Mouse (Mus musculus) spleen, postnatal 36 days (tissue): ENCODE measurements around the gene Ano6.

Source experiments
- DNase-seq, 2 experiments: peaks; one replicate each; pipeline ENCODE4 v3.0.0; 2022; ENCODE audit warnings: low spot score in 2 of 2, mixed read lengths in 1 of 2

The Ano6 gene

DNA sequence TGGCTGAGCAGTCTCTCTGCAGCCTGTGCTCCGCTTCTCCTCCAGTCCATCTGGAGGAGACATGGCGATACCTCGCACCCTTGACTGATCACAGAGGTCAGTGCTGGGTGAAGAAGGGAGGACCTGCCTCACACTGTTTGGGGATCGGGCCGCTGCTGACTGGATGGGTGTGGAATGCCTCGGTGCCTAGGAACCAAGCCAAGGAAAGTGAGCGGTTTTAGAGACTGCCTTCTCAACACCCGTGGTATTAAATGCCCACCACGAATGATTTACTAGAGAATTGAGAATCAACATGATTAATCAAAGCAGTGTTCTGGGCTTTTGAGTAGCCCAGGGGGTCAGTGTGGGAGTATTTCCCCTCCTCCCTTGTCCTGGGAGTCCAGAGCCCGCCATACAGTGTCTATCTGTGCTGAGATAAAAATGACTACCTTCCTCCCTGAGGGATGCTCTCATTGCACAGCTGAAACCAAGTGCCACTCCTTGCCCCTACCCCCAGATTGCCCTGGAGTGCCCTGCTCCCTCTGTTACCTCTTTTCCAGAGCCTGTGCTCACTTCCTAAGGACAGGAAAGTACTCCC, 183.5 kb downstream of the Ano6 start:
- no peak for DNase-seq

DNA sequence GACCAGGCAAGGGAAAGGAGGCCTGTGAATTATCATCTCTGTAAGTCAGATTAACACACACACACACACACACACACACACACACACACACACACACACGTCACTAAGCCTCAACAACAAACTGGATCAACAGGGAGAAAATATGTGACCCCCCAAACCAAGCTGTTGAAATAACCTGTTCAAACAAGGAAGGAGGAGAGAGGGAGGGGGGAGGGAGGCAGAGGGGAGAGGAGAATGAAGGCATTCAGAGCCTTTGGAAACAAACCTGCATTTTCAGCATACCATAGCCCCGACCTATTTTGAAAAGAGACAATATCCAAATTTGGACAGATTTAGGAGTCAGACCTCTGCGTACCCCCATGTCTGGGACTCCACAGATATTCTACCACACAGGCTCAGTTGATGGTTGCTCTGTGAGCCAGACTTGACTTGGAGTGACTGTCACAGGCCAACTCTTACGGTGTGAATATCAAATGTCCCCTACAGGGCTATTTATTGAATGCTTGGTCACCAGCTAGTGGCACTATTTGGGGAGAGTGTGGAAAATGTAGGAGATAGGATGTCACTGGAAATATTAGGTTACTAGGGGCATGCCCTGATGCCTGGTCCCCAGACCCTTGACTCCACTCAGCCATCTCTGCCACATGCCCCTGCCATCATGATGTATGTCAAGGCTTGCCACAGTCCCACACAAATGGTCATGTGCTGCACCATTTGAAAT, 185.7 kb downstream of the Ano6 start:
- DNase-seq, result no peak

DNA sequence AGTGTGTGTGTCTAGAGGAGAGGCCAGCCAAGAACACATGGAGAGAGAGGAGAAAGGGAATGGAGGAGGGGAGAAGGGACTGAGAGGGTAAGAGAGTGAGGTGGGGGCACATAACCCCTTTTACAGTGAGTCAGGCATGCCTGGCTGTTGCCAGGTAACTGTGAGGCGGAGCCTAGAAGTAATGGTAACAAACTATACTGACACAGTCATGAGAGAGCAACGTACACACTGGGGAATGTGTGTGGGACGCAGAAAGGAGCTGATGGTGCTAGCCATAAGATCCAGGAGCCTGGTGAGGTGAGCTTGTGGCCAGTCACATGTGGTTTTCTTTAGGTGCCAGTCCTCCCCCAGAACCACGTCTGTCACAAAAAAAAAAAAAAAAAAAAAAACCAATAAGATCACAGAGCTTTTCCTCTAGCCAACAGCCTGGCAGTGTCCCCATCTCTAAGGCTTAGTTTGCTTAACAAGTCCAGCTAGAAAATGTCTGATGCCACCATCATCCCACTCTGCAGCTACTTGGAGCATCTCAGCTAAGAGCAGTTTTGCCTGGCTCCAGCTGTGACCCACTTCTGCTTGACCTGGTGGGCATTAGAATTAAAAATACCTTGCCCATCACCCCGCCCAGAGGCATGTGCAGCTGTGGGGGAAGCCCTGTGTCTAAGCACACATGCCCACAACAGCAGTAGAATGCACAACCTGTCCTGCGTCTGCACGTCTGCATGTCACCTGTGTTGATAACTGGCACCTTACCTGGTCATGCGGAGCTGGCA, 186.7 kb downstream of the Ano6 start:
- no peak for DNase-seq

DNA sequence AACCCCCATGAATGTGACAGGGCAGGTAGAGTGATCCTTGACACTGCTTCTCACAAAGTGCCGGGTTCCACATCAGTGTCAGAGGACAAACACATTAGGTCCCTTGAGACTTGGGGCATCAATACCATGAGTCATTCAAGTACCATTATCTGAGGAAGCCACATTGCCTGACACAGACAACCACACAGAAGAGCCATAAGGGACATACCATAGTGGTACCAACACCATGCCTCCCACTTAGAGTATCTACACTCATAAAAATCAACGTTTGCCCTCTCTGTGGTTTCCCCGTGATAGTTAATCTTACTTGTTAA, 187.3 kb downstream of the Ano6 start:
- no peak for DNase-seq

DNA sequence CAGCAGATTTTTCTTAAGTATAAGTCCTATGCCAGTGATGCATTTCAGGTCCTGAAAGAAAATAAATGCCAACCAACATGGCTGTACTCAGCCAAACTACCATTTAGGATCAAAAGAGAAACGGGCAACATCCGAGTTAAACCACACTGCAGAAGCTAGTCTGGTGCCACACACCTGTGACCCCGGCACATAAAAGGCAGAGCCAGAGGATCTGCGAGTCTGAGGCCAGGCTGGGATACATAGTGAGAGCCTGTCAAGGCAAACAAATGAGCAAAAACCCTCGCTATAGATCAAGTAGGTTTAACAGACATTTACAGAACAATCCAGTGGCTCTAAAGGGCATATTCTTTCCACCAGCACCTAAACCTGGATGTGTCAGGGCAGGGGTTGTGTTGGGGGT, 190.0 kb downstream of the Ano6 start:
- DNase-seq, result no peak

DNA sequence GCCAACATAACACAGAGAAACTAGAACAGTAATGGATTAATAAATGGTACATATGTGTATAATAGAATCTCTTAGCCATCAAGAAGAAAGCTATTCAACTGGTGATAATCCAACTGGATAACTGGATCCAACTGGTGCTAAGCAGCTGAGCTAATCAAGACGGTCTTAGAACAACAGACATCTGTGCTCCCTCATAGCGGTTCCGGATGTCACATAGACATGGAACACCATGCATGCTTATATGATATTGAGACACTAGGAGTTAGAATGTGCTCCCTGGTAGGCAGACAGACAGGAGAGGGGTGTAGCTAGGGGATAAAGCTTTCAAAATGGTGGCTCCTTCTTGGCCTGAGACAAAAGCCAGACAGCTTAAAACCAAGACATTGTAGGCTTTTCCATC, 197.3 kb downstream of the Ano6 start:
- DNase-seq, result no peak

DNA sequence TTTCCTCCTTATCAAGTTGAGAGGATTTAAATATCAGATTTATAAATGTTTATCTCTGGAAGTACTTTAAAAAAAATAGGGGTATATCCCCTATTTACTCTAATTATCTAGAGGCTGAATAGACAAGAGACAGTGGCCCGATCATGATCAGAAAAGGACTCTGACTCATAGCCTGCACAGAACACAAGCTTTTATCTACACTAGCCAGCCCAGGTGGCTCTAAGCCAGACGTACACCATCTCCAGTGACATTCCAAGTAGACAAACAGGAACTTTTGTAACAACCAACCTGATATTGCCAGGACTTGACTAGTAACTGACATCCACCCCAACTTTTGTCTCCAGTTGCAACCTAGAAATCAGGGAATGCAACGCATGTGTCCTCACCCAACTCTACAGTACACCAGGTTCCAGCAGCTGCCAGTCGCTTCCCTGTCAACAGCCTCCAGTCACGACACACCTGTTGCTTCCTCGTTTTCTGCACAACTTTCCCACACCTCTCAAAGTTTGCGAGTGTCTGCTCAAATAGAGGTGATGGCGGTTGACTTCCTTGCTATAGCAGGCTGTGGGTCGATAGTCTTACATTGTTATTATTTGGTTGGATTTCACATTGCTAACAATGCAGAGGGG, 199.0 kb downstream of the Ano6 start:
- DNase-seq, result no peak

DNA sequence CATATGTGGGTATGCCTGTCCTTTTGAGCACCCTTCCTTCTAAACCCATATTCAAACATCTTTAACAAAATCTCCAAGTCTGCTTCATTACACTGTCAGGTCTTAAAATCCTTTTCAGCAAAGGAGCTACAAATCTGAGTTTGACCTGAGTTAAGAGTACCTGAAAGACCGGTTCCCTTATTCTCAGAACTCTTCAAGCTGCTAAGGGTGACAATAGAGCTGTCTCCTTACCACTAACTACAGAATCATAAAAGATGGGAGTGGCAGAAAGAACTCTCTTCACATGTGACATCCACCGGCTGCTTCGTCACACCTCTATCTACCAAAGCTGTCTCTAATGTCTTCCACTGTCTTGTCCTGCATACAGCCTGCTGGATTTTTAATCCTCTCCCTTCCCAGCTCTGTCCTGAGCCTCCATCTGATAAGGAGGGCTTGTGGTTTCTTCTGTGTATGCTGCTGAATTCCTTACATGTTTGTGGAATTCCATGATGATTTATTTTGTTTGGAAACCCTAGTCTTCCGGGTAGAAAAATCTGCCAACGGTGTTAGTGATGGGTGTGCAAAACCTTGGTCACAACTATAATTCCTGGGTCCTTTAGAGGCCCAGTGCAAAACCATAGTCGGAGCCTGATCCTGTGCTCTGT, 212.4 kb downstream of the Ano6 start:
- DNase-seq, result no peak

DNA sequence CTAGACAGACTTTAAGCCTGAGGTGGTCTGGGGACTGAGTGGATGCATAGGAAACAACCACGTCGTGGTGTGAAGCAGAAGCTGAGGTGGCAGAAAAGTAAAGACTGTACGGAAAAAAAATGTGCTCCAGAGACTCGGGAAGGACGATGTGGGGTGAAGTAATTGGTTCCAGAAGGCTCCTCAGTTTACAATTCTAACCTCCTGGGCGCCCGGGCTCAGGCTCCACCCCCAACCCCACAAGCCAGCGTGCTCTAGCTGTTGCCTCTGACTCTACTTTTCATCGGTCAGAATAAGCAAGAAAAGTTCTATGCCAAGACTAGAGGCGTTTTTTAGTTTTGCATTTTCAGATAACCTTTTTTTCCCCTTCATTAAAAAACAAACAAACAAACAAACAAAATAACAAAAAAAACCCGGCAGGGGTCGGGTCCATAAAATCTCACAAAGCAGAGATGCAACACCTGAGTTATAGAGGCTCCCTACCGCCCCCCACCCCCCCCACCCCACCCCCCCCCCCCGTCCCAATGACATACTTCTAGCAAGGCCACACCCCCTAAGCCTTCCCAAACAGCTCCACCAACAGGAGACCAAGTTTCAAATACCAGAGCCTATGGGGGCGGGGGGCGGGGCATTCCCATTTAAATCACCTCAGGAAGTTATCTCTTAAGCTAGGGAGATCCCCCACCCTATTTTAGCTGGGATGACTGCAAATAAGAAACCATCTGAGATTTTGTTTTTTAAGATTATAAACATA, 221.2 kb downstream of the Ano6 start:
- no peak for DNase-seq

DNA sequence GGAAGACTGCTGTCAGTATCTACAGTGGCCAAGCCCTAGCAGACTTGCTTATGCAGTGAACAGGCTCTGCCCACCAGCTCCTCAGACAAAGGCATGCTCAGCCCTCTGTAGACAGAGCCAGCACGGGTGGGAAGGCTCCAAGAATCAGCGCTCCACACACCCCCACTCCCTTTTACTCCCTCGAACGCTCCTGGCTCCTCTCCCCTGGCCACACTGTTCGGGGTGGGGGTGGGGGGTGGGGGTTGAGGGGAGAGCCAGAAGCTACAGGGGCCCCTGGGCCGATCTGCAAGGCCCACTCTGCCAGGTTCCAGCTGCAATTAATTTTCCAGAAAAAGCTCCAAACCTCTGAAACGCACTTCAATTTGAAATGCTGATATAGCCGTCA, 221.7 kb downstream of the Ano6 start:
- no peak for DNase-seq

DNA sequence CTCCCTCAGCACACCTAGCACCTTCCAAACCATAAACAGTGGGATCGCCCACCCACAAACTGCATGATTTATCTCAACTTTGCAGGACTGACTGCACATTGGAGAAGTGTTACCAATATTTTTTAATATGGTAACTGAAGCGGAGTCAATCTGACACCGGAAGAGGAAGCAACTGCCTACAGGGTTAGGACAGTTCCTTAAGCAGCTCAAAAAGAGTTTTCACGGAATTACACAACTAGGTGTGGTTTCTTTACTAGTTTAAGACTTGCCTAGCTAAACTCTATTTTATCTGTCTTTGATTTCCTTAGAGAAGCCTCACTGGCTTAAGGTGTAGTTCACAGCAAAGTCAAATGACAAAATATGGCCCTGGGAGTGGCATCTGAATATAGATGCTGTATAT, 223.9 kb downstream of the Ano6 start:
- DNase-seq, result no peak

DNA sequence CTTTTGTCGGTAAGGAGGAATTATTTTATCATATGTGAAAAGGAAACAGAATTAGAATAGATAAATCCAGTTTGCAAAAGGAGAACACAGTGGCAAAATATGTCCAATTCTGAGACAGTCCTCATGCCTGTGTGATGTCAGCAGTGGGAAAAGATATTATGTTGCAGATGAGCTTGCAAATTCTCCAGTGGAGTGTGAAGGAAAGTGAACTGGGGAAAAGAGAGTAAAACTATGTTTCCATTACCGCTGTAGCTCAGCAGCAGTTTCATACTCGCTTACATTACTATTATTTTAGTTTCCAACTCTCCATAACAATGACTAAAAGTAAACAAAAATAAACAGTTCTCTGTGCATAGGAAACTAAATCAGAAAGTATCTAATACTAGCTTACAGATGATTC, 229.8 kb downstream of the Ano6 start:
- no peak for DNase-seq

DNA sequence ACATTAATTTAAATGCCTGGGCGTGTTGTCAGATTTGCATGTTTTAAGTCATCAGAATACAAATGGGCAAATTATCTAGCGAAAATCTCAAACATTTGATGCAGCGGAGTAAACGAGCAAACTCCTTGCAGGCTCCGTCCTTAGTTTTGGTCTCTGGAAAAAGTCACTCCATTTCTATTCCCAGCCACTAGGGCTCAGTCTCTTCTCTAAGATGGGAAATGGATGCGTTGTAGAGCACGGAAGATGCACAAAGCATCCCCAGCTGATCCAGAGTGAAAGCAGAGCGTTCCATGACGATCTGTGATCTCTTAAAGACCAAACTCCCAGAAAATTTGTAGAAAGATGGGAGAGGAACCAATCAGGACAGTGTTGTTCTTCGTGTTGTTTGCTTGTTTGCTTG, 230.9 kb downstream of the Ano6 start:
- DNase-seq, result no peak
